Mouse (Mus musculus) C2C12 (cell line): Measurements from ENCODE around the gene Ppp2r5e. TPM values are rescaled to one million over a fixed set of nuclear protein-coding genes. Genes with fewer than 3 reads are reported as not detected.
"Not testable (repeated sequence)": the region's sequence is repeated elsewhere in the genome, so short reads cannot be mapped to it uniquely, and the experiment has no call there.

ENCODE experiments used
- H3K27me3 ChIP-seq: one replicate; pipeline ENCODE4 v1.6.1; 2011; ENCODE audit not compliant: control insufficient read depth, insufficient read depth, insufficient read length
- H3K36me3 ChIP-seq: one replicate; pipeline ENCODE4 v1.6.1; 2011; ENCODE audit not compliant: control insufficient read depth, insufficient read depth
- H3K4me3 ChIP-seq: one replicate; pipeline ENCODE4 v1.5.1; 2011; ENCODE audit warnings: mild to moderate bottlenecking, control low read depth; ENCODE audit not compliant: poor library complexity, insufficient read depth, severe bottlenecking
- H3K79me2 ChIP-seq: one replicate; pipeline ENCODE4 v1.6.1; 2011; ENCODE audit not compliant: control insufficient read depth, insufficient read depth
- H3K79me3 ChIP-seq: one replicate; pipeline ENCODE4 v1.6.1; 2011; ENCODE audit warnings: low read depth, control low read depth
- H3ac ChIP-seq: one replicate; pipeline ENCODE3; 2011; ENCODE audit warnings: low read depth; ENCODE audit not compliant: control insufficient read depth, insufficient read length
- CEBPB ChIP-seq: IDR thresholded peaks from one replicate; pipeline ENCODE4 v1.6.1; 2011; ENCODE audit warnings: low read depth, mild to moderate bottlenecking, control low read depth, moderate library complexity
- CTCF ChIP-seq: IDR thresholded peaks from one replicate; pipeline ENCODE4 v1.5.1; 2011; ENCODE audit not compliant: control insufficient read depth, insufficient read depth, insufficient read length
- FOSL1 ChIP-seq: IDR thresholded peaks from one replicate; pipeline ENCODE4 v1.8.0; 2011; ENCODE audit warnings: mild to moderate bottlenecking, low read length; ENCODE audit not compliant: poor library complexity, insufficient read depth, severe bottlenecking
- MAX ChIP-seq: IDR thresholded peaks from one replicate; pipeline ENCODE4 v1.6.1; 2011; ENCODE audit warnings: mild to moderate bottlenecking, control low read depth
- MYOD1 ChIP-seq: IDR thresholded peaks from one replicate; pipeline ENCODE4 v1.6.1; 2011; ENCODE audit warnings: low read depth; ENCODE audit not compliant: control insufficient read depth, insufficient read length
- MYOG ChIP-seq: IDR thresholded peaks from one replicate; pipeline ENCODE4 v1.6.1; 2011; ENCODE audit not compliant: control insufficient read depth, insufficient read length; ENCODE audit errors: extremely low read depth
- USF1 ChIP-seq: IDR thresholded peaks from one replicate; pipeline ENCODE4 v1.6.1; 2011; ENCODE audit warnings: low read depth, mild to moderate bottlenecking, control low read depth, moderate library complexity
- polyA plus RNA-seq: library from polyadenylated mRNA; unstranded; fragments of >200 nt; fragmentation: generic; extraction: Trizol; gene quantifications from one replicate; pipeline ENCODE4 v1.2.1, GENCODE M21; 2012; ENCODE audit warnings: missing spikeins

The Ppp2r5e gene
- polyA plus RNA-seq, 1 experiment, result 11.9 TPM

GRCm38 (mm10) chr12:75450592-75450991 is 145.5 kb downstream of the Ppp2r5e start:
- TF ChIP-seq MYOG, result no peak
- no peak for TF ChIP-seq CTCF
- no peak for TF ChIP-seq MAX
- TF ChIP-seq CEBPB, result no peak
- H3K36me3 ChIP-seq, result peaks cover 9% of the 10 kb centered on the region
- H3ac ChIP-seq, result no peak overlapping the region
- H3K27me3 ChIP-seq, result no peaks in the 10 kb centered on the region
- H3K79me2 ChIP-seq, result no peaks in the 10 kb centered on the region
- H3K4me3 ChIP-seq, result no peak overlapping the region
- no peaks in the 10 kb centered on the region for H3K79me3 ChIP-seq

- Histone ChIP-seq H3K79me2 (no peaks in the 10 kb centered on the region), H3K27me3 (no peaks in the 10 kb centered on the region), H3ac (no peak overlapping the region), H3K79me3 (no peaks in the 10 kb centered on the region), H3K36me3 (peaks cover 7% of the 10 kb centered on the region), H3K4me3 (no peak overlapping the region)
- TF ChIP-seq MYOG (no peak), CEBPB (no peak), MAX (no peak)
Measured at GRCm38 (mm10) chr12:75450011-75450410, 146.0 kb downstream of the Ppp2r5e start.

GRCm38 (mm10) chr12:75449475-75449966 is 146.5 kb downstream of the Ppp2r5e start:
- H3ac ChIP-seq, result no peak overlapping the region
- TF ChIP-seq FOSL1 (no peak), MYOD1 (no peak), MAX (no peak), CEBPB (no peak), CTCF (no peak), USF1 (no peak), MYOG (no peak)
- H3K27me3 ChIP-seq, result no peaks in the 10 kb centered on the region
- H3K4me3 ChIP-seq, result no peak overlapping the region
- H3K79me2 ChIP-seq, result no peaks in the 10 kb centered on the region
- no peaks in the 10 kb centered on the region for H3K79me3 ChIP-seq
- peaks cover 2% of the 10 kb centered on the region for H3K36me3 ChIP-seq

GRCm38 (mm10) chr12:75448921-75449320 is 147.1 kb downstream of the Ppp2r5e start:
- Histone ChIP-seq H3K4me3 (no peak overlapping the region), H3K36me3 (no peaks in the 10 kb centered on the region), H3K27me3 (no peaks in the 10 kb centered on the region), H3ac (no peak overlapping the region), H3K79me2 (no peaks in the 10 kb centered on the region), H3K79me3 (no peaks in the 10 kb centered on the region)
- no peak for TF ChIP-seq MYOG

- no peaks in the 10 kb centered on the region for H3K36me3 ChIP-seq
- H3K4me3 ChIP-seq, result no peak overlapping the region
- no peaks in the 10 kb centered on the region for H3K27me3 ChIP-seq
- H3K79me2 ChIP-seq, result no peaks in the 10 kb centered on the region
- no peaks in the 10 kb centered on the region for H3K79me3 ChIP-seq
- H3ac ChIP-seq, result no peak overlapping the region
- TF ChIP-seq CTCF, result no peak
- TF ChIP-seq MYOG, result no peak
- no peak for TF ChIP-seq MYOD1
- TF ChIP-seq FOSL1, result no peak
- TF ChIP-seq CEBPB, result peak; percentile 46
- no peak for TF ChIP-seq USF1
- TF ChIP-seq MAX, result no peak
Measured at GRCm38 (mm10) chr12:75446245-75446644, 149.8 kb downstream of the Ppp2r5e start.

GRCm38 (mm10) chr12:75432400-75432799 is 163.6 kb downstream of the Ppp2r5e start:
- H3ac ChIP-seq, H3K4me3 ChIP-seq, H3K79me3 ChIP-seq, H3K27me3 ChIP-seq, H3K79me2 ChIP-seq, H3K36me3 ChIP-seq: not testable (repeated sequence)
